Mouse (Mus musculus) cortical plate, adult 2 months (tissue): ENCODE data around the gene Slc45a1.

ENCODE experiments used
- CTCF ChIP-seq: fragments of 200-500 bp; IDR thresholded peaks from 2 replicates; pipeline ENCODE4 v1.5.1; 2011; ENCODE audit warnings: mild to moderate bottlenecking, control low read depth, low read length; ENCODE audit not compliant: insufficient read depth; ENCODE audit errors: extremely low read depth
- POLR2A ChIP-seq: fragments of 200-500 bp; IDR thresholded peaks from 2 replicates; pipeline ENCODE4 v1.6.1; 2011; ENCODE audit warnings: mild to moderate bottlenecking, low read length, control low read depth; ENCODE audit not compliant: insufficient read depth; ENCODE audit errors: extremely low read depth

DNA sequence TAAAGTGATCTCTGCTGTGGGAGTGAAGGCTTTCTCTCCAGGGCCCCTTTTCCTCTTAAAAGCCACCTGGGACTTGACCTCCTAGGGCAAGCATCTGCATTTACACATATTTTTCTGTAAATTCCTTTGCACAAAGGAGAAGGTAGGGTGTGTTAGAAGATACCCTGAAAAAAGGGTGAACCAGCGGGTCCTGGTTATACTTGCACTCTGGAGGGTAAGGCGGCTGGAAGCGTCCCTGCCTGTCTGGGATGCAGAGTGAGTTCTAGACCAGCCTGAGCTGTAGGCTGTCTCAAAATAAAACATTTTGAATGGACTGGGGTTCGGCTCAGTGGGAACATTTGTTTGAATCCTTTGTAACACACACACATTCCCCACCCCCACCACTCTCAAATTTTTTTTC, 60.4 kb downstream of the Slc45a1 start:
- TF ChIP-seq CTCF (no peak), POLR2A (no peak)
